Mouse (Mus musculus) lung, adult 18-20 months (tissue): ENCODE results near the gene Ncapd3.

ENCODE experiments used
- DNase-seq, 2 experiments: peaks; one replicate each; pipeline ENCODE4 v3.0.0; 2022; ENCODE audit warnings: mixed read lengths in 2 of 2

Gene Ncapd3

DNA sequence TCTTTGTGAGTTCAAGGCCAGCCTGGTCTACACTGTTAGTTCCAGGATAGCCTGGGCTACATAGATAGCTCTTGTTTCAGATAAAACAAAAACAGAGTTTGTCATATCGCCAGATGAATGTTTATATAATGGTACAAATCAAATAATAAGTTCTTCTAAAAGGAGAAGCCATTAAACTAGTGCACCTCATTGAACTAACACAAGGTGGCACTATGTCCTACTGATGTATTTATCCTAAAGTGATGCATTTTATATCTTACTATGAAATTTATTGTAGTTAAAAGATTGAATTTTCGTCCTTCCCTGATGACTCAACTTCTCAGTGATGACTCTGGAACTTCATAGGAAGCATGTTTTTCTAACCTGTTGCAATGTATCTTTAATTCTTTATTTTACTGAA, 19.5 kb downstream of the Ncapd3 start:
- DNase-seq = no peak

DNA sequence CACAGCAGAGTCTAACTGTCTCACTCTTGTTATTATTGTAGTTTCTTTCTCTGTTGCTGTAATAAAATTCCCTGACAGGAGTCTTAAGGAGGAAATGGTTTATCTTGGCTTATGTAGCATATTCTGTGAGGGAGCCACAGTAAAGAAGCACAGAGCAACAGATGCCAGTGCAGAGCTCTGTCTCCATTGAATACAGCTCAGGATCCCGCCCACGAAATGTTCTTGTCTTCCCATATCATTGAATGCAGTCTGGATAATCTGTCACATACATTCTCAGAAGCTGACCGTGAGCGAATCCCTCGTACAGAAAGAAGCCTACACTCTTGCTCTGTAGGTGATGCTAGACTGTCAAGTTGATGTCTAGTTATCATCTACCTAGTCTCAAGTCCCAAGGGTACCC, 28.4 kb downstream of the Ncapd3 start:
- no peak for DNase-seq

DNA sequence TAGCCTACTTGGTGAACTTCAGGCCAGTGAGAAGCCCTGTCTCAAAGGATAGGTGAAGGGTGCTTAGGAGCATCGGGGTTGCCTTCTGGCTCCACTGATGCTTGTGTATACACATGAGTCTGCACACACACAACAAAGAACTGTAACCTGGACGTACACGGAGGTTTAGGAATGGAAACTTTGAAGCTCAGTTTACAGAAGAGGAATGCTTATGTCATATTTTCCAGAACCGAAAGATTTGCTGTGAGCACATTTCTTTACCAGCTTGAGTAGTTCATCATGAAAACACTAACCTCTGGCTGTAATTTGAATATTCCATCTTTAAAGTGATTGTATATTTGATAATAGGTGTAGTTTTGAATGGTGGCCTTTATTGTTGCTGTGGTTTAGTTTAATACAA, 40.9 kb downstream of the Ncapd3 start:
- DNase-seq = no peak

DNA sequence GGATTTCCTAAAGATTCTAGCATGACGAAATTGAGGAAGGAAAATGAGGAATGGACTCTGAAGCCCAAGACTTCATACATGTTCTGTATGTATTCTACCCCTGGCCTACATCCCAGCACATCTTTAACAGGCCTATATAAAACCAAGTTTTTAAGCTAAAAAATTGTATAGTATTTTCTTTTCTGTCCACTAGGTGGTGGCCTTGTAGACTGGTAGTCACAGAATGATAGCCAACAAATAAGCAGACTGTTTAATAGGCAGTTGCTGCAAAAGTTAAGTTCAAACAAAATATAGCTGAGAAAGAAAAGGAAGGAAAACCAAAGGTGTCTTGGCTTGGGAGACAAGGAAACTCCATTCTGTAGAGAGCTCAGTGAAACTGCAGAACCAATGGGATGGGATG, 44.7 kb downstream of the Ncapd3 start:
- DNase-seq = no peak

DNA sequence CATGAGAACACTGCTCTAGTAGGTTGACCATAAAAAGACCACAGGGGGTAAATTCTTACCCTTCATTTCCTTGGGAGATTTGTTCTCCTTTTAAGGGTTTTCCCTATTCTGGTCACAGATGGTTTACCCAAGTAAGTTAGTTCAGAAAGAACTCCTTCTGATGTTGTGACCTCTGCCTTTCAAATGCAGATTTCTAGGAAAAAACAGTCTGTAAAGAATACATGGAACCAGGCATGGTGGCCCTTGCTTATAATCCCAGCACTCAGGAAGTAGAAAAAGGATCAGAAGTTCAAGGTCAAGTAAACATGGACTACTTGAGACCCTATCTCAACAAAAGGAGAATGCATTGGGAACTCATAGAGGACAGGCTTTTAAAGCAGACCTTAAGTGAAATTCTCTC, 45.8 kb downstream of the Ncapd3 start:
- DNase-seq = no peak

DNA sequence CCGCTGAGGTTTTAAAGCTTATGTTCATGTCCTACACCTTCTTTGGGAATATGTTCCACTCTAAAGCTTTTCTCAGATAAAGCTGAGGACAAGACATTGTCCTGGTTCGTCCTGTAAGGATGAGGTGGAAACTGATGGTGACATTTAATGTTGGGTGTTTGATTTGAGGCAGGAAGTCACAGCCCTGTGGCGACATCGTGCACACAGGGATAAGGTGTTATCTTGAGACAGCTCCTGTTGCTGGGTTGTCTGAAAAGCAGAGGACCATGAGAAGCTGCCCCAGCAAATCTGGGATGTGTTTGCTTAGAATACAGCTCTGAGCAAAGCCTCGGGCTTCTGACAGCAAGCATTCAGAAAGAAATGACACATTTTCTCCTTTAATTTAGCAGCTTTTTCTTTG, 56.3 kb downstream of the Ncapd3 start:
- DNase-seq = no peak

DNA sequence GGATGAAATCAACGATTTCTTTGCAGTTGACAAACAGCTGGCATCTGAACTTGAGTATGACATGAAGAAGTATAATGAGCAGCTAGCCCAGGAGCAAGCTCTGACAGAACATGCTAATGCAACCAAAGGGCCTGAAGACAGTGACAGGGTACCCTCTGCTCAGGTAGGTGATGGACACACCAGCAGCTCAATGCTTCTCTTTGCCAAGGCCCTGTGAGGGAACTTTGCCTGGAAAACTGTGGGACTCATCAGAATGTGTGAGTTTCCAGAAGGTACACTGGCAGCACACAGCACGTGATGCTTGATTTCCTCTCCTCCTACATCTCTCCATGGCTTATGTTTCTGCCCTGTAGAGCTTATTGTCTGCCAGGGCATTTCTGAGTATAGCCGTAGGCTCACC, 57.4 kb downstream of the Ncapd3 start:
- no peak for DNase-seq

DNA sequence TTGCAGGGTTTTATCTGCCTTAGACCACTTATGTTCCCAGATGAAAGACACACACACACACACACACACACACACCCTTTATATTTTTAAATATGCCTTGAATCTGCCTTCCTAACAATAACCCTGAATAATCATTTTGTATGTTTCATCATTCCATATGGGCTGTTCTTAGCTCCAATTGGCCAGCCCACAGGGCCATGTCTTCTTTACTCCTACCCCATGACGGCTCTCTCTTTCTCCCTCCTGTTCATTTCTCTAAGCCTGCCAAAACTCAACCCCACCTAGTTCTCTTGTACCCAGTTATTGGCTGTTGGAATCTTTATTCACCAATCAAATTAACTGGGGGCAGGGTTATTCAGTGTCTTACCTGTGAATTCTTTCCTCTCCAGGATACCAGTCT, 60.2 kb downstream of the Ncapd3 start:
- no peak for DNase-seq

DNA sequence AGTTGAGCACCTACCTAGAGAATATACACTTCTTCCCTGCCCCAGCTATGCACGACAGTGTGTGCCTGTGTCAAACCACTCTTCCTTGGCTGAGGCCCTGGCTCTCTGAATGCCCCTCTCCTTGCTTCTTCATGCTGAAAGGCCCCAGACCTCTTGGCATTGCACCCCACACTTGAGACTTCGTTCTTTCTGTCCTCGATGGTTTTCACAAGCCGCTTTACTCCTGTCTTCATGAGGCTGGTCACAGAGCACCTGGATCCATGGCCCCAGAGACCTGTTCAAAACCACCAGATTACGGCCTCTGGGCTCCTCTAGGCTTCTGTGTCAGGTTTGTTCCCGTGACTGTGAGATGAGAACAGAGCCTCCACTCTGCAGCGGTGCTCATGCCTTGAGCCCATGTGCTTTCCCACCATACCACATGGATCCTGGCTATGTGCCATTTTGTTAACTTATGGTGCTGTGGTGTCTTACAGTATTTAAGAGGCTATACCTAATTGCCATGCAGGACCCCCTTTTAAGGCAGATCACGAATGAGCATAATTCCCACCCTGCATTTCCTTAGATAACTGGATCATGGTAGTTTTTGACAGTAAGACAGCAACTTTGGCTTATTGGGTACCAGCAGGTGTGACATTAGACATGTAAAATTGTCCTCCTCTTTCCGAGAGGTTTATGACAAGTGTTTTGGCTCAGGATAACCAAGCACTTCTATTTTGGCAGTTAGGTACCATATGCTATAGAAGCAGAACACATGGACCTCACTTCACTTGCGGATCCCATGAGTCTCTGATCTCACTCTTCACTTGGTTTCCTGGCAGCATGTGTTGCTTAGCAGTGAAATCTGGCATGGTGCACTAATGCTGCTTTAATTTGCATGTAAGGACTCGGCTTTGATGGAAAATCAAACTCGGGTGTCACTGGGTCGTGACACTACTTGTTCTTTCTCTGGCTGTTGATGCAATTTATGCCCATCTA, 61.1 kb downstream of the Ncapd3 start:
- DNase-seq = no peak

DNA sequence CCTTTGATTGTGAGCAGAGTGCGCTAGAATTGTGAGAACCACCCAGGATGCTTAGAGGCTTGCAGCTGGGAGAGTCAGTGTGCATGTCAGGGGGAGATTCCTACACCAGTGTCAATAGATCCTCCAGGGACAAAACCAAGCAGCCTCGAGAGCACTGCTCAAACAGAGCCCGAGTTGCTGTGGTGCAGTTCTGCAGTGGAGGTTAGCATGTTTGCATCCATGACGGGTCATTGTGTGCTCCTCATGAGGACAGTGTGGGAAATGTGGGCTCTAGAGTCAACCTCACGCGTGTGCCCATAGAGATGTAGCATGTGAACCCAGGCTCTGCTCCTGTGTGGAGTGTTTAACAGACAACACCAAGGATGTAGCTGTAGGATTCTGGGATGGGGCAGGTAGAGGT, 62.9 kb downstream of the Ncapd3 start:
- DNase-seq = no peak

DNA sequence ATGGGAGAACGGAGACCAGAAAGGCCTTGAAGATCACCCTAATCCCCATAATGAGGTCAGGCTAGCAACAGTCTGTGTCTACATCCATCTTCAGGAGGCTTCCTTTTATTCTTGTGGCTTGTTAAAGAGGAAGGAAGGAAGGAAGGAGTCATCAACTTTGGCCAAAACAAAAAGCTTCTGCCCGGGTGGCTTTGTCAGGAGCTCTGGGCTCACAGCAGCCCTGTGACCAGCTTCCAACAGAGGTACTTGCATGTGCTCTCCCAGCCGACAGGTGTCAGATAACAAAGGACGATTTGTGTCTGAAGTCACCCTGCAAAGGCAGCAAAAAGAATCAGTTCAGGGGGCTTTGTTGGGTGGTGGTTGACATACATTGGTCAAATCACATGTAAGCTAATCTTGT, 68.1 kb downstream of the Ncapd3 start:
- peak in 1 of 2 experiments; percentile 4 for DNase-seq

DNA sequence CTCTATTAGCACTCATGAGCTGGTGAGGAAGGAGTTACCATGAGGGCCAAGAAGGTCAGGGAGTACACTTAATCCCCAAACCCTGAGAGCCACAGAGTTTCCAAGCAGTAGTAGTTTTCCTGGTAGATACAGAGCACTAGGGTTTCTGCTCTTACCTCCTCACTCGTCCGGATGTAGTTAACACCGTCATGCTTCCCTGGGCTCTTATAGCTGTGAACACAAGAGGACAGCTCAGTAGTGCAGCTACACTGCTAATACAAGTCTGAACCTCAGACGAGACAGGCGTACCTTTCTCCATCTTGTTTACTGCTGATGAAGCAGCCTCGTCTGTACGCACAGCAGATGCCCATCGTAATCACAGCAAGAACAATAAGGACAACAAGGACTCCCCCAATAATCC, 68.6 kb downstream of the Ncapd3 start:
- DNase-seq = no peak

DNA sequence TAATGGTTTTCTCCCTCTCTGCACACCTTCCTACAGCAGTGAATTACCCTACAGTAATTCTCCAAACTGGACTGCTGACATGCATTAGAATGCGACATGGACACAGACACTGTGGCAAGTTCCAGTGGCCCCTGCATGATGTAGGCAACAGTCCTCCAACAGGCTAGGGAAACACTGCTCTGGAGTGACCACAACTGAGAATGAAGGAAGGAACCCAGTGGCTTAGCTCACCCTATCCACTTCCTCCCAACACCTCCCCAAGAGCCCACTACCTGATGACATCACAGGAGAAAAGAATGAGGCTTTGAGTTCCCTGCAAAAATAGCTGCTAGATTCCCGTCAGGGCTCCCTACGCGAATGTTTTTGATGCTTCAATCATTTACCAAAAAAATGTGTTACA, 69.5 kb downstream of the Ncapd3 start:
- no peak for DNase-seq

DNA sequence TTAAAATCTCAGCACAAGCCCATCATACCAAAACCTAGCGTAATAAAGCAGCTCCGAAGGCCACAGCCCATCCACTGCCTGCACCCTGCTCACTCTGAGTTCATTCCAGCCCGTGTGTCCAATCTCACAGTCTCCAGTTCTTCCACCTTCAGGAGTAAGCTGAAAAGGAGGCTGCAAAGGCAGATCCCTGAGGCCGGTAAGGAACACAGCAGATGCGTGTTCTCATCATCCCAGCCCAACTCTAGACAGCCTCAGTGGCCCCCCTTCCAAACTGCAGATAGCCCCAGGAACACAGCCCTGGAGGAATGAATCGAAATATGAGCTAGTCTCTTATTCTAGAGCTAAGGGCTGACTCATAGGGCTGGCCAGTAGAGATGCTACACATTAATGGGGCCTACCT, 71.5 kb downstream of the Ncapd3 start:
- DNase-seq = no peak

DNA sequence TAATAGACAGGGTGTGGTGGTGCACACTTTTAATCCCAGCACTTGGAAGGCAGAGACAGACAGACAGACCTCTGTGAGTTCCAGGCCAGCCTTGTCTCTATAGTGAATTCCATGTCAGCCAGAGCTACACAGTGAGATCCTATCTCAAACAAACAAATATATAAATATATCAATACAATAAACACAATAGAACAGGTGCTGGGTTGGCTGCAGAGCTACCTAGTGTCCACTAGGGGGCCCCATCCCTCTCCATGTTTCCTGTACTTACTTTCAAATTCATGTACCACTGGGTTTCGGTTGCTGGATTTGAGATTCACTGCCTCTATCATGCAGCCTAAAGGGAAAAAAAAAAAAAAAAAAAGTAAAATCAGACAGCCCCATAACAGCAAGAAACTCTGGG, 76.1 kb downstream of the Ncapd3 start:
- peak in 1 of 2 experiments; percentile 24 for DNase-seq

DNA sequence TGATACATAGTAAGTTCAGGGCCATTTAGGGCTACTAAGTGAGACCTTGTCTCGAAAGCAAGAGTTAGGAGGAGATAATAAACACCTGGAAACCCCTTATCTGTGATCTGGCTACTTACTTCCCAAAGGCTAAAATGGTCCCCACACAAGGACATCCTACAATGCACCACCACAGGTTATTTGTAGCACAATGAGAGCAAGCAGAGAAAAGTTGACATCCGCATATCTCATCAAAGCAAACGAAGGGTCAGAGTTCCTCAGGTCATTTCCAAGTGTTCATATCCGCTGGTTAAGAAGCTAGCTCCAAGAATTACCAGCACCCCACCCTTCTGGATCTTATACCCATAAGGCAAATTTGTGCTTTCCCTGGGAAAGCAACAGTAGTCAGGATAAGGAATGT, 78.5 kb downstream of the Ncapd3 start:
- DNase-seq = no peak

DNA sequence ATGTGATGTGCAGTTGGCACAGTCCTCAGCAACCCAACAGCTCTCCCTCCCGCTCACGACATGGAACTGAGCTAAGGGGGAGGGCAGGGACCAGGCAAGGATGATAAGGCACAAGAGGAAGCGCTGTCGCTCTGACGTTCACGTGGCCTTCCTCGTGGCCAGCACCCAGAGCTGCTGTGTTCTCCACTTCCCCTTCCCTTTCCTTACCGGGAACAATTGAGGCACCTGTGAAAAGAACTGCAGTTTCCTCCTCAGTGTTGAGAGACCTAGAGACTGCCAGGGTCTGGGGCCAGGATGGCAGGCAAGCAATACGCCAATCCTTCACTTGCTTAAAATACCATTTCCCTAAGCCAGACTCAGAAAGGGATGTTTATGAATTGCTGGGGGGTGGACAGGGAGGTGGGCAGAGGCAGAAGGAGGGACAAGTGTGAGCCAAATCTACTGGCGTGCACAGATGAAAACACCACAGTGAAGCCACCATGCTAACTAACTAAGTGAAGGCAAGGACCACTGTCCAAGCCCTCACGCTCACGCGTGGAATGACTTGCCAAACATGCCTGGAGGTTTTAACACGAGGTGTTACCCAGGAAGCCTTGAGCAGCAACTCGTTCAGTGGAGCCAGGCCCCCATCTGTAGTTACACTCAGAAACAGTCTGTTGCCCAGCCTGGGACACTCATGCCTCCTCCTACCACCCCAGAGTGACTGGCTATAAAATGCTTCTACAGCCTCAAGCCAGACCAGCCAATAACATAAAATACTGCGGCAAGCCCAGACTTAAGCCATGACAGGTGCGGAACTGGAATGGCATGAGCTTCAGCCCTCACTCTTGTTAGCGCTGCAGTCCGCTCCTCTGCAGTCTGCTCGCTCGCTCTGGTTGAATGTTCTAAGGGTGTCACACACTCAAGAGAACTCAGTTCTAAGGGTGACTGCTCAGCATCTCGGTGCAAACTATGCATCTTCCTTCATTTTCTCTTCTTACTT, 79.8 kb downstream of the Ncapd3 start:
- peak; percentile 46 to 58 for DNase-seq

DNA sequence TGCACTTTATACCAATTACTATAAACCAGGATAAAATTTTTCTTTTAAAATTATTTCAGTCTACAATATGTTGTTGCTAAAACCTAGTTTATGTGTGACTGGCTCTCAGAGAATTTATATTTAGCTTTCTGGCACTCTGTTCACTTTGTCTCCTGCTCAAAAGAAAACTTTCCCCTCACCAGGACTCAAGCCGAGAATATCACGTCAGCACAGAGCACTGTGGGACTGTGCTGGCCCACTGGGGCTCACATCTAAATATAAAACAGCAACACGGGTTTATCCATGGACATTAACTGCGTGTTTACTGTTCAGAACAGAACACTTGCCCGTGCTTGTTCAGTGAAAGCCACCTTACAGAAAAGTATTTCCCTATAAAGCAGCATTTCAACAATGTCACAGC, 80.7 kb downstream of the Ncapd3 start:
- no peak for DNase-seq

DNA sequence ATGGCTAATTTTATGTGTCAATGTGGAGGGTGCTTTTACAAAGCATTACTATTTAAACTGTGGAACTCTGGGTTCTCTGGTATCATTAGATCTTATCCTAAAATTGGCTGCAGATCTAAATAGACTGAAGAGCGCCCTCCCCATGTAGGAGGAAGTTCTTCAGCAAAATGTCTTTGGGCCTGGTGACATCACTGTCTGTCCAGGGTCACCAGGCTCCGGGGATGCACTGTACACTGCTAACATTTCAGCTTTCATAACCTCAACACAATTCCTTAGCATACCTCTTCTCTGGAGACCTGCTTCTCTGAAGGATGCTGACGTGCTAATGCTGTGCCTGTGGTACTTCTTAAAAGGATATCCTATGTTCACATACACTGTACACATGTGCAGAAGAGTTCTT, 81.8 kb downstream of the Ncapd3 start:
- DNase-seq = no peak

DNA sequence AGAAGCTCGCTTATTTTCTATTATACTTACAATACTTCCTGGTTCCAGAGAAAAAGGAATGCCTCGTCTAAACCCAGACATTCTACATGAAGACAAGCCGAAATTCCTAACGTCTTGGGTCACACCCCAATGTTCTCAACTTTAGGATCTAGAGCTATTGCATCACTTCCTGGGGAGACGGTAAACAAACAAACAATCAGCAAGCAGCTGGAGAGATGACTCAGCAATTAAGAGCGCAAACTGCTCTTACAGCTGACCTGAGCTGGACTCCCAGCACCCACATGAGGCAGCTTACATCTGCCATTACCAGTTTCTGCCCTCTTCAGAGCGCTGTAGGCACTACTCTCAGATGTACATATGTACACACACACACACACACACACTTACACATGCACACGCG, 91.3 kb downstream of the Ncapd3 start:
- DNase-seq = no peak

DNA sequence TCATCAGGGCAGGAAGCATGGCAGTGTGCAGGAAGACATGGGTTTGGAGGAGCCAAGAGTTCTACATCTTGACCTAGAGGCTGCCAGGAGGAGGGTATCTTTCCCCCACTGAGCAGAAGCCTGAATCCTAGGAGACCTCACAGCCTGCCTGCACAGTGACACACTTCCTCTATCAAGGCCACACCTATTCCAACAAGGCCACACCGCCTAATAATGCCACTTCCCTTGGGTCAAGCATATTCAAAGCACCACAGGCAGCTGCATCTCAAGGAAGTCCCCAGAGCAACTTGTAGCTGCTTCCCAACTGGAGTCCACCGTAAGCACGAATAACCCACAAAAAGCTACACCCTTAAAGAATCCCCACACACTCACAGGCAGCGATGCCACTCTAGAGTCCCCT, 92.1 kb downstream of the Ncapd3 start:
- DNase-seq = no peak

DNA sequence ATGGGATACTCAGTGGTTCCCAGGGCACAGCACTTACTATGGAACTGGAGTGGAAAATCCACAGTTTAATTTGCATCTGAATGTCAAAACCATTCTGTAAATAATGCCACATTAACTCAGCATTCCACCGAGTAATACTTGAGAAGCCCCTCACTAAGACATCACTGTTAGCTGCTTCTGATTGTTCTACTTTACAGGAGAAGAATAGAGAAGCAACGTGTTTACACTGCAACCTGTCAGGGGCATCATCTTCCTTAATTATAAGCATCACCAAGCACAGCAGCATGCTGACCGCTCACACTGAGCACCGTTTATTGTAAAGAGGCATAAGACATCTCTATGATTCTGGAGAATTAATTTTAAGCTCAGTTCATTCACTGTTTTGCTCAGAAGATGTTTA, 93.0 kb downstream of the Ncapd3 start:
- DNase-seq = no peak

DNA sequence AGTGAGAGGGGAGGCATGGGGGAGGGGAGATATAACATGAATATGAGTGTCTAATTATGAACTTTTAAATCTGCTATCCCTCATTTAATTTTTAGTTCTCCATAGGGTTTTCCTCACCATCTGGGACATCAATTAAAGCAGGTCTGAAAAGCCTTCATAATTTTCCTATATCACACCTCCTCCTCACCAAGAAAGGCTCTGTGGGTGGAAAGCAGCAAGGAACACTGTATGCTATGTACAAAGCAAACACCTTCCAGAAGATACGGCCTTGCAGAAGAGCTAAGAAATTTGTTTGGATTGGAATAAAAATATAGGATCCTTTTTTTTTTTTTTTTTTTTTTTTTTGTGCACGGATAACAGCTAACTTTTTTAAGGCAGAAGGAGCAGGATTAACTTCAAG, 94.0 kb downstream of the Ncapd3 start:
- DNase-seq = no peak

DNA sequence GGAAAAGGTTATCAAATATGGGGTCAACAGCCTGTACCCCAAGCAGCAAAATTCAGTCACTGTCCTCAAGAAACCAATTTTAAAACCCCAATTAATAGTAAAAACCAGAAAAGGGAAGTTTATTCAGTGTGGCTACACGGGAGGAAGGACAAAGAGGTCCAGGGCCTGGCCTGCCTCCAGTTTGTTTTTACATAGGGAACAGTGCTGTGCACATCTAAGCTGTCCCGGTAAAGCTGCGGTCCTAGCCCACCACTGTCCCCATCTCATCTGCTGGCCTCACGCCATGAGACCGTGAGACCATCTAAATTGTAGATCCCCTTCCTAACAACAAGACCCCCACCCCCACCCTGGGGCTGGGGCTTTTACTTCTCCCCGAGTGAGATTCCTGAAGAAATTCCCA, 95.5 kb downstream of the Ncapd3 start:
- DNase-seq = no peak
